Mouse (Mus musculus) small intestine, adult 2 months (tissue): Measurements from ENCODE around the gene Mrpl14.

Experiments
- CTCF ChIP-seq: fragments of 200-500 bp; IDR thresholded peaks from 2 replicates; pipeline ENCODE4 v1.5.1; 2012; ENCODE audit warnings: low read depth, mild to moderate bottlenecking, control low read depth, inconsistent platforms, low read length, moderate library complexity, mixed read lengths; ENCODE audit not compliant: insufficient replicate concordance, insufficient read length; ENCODE audit errors: extremely low read depth
- POLR2A ChIP-seq: fragments of 200-500 bp; IDR thresholded peaks from 2 replicates; pipeline ENCODE4 v1.6.1; 2012; ENCODE audit warnings: low read depth, mild to moderate bottlenecking, control low read depth, inconsistent platforms, low read length, moderate library complexity

GRCm38 (mm10) chr17:45735382-45736310 lies 49.5 kb downstream of the Mrpl14 start:
- TF ChIP-seq POLR2A (no peak), CTCF (peak; percentile 93; the same call in 1 of the 2 replicates)
